Mouse (Mus musculus) hindbrain, embryonic 15.5 days (tissue): ENCODE results near the gene Pde4a. TPM values are rescaled to one million over a fixed set of nuclear protein-coding genes. Genes with fewer than 3 reads are reported as not detected.

Experiments
- ATAC-seq: fragments of 200-750 bp; cut with Nextera tagmentation; 2 replicates; pipeline ENCODE4 v1.8.0; 2017; ENCODE audit warnings: low read depth, moderate number of reproducible peaks, moderate TSS enrichment; ENCODE audit not compliant: low FRiP score
- H3K27ac ChIP-seq: fragments of 300-500 bp; sonication (generic); replicated peaks from 2 replicates; pipeline ENCODE4 v1.5.1; 2015; ENCODE audit warnings: mild to moderate bottlenecking, inconsistent platforms
- H3K27me3 ChIP-seq: fragments of 300-500 bp; sonication (generic); 2 replicates; pipeline ENCODE4 v1.6.1; 2015; ENCODE audit warnings: control low read depth, inconsistent platforms
- H3K36me3 ChIP-seq: fragments of 300-500 bp; sonication (generic); 2 replicates; pipeline ENCODE4 v1.6.1; 2015; ENCODE audit warnings: control low read depth, inconsistent platforms
- H3K4me1 ChIP-seq: fragments of 300-500 bp; sonication (generic); replicated peaks from 2 replicates; pipeline ENCODE4 v1.6.1; 2015; ENCODE audit warnings: control low read depth, inconsistent platforms
- H3K4me2 ChIP-seq: fragments of 300-500 bp; sonication (generic); 2 replicates; pipeline ENCODE4 v1.6.1; 2015; ENCODE audit warnings: moderate library complexity, mild to moderate bottlenecking, inconsistent platforms
- H3K4me3 ChIP-seq: fragments of 300-500 bp; sonication (generic); 2 replicates; pipeline ENCODE4 v1.5.1; 2015; ENCODE audit warnings: mild to moderate bottlenecking, inconsistent platforms
- H3K9ac ChIP-seq: fragments of 300-500 bp; sonication (generic); 2 replicates; pipeline ENCODE4 v1.6.1; 2015; ENCODE audit warnings: inconsistent platforms
- H3K9me3 ChIP-seq: fragments of 300-500 bp; sonication (generic); 2 replicates; pipeline ENCODE4 v1.6.1; 2016; ENCODE audit warnings: control low read depth, inconsistent platforms
- WGBS: fragments of 180-500 bp; shearing (Covaris S2); methylation state at CpG from one replicate; pipeline ENCODE4 v1.1.7; 2015; 5-methylcytosine and 5-hydroxymethylcytosine counted together
- polyA plus RNA-seq: library from polyadenylated mRNA; unstranded; fragments of >200 nt; fragmentation: Nextera tagmentation; extraction: Ambion mirVana; gene quantifications from 2 replicates; pipeline ENCODE4 v1.2.1, GENCODE M21; 2015

Gene Pde4a
- polyA plus RNA-seq, 1 experiment from 2014 or later, result 41.0 TPM

DNA sequence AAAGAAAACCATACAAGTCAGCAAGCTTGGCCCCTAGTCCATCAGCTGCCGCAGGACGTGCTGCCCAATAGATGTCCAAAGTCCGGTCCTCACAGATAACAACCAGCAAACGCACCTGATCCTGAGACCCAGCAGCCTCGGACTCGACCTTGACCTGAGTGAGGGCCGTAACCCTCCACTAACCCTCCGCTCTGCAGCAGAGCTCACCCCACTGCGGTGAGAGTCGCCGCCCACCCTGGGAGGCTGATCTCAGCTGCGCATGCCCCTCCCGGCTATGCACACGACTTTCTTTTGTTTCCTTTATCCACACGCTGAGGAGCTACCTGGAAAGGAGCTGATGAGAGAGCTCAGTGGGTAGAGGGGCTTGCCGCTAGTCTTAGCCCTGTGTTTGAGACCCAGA lies 61.8 kb downstream of the Pde4a start:
- peaks cover 25% of the 10 kb centered on the region for H3K36me3 ChIP-seq
- peaks cover 15% of the 10 kb centered on the region for H3K4me1 ChIP-seq
- peak overlapping the region; percentile 32 for H3K4me3 ChIP-seq
- H3K4me2 ChIP-seq, result peak overlapping the region; percentile 55
- H3K9me3 ChIP-seq, result no peaks in the 10 kb centered on the region
- no peaks in the 10 kb centered on the region for H3K27me3 ChIP-seq
- peak; percentile 57; the same call in 1 of the 2 replicates for ATAC-seq
- 14% methylated on average over 16 of the region's 16 CpGs for WGBS
- H3K27ac ChIP-seq, result peak overlapping the region; percentile 18; the same call in 1 of the 2 replicates
- H3K9ac ChIP-seq, result peak overlapping the region; percentile 40

- no peak overlapping the region for H3K4me2 ChIP-seq
- peaks cover 40% of the 10 kb centered on the region for H3K36me3 ChIP-seq
- H3K27ac ChIP-seq, result no peak overlapping the region
- no peaks in the 10 kb centered on the region for H3K27me3 ChIP-seq
- H3K9me3 ChIP-seq, result no peaks in the 10 kb centered on the region
- no peak overlapping the region for H3K4me3 ChIP-seq
- 59% methylated on average over 23 of the region's 23 CpGs for WGBS
- no peak overlapping the region for H3K9ac ChIP-seq
- ATAC-seq, result no peak
- peaks cover 25% of the 10 kb centered on the region for H3K4me1 ChIP-seq
Measured at GRCm38 (mm10) chr9:21231551-21231950, 66.0 kb downstream of the Pde4a start.

GRCm38 (mm10) chr9:21232867-21233266 lies 67.4 kb downstream of the Pde4a start:
- H3K9ac ChIP-seq, result no peak overlapping the region
- no peak overlapping the region for H3K27ac ChIP-seq
- H3K4me1 ChIP-seq, result peaks cover 28% of the 10 kb centered on the region
- no peak for ATAC-seq
- peaks cover 40% of the 10 kb centered on the region for H3K36me3 ChIP-seq
- H3K4me2 ChIP-seq, result no peak overlapping the region
- WGBS, result 91% methylated on average over 5 of the region's 5 CpGs
- H3K4me3 ChIP-seq, result no peak overlapping the region
- H3K27me3 ChIP-seq, result no peaks in the 10 kb centered on the region
- no peaks in the 10 kb centered on the region for H3K9me3 ChIP-seq

DNA sequence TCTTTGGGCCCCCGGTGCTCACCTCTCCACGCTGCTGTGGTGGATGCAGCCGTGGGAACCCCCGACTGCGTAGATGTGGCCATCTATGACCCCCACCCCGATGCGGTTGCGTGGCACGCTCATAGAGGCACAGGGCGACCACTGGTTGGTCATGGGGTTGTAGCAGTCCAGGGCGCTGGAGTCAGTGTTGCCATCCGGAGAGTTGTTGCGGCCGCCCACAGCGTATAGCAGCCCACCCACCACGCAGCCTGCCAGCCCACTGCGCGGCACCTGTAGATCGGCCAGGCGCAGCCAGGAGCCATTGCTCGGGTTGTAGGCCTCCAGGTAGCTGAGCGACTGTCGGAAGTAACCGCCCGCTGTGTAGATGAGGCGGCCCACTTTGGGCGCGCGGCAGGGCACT lies 67.9 kb downstream of the Pde4a start:
- Histone ChIP-seq H3K4me3 (no peak overlapping the region), H3K27me3 (no peaks in the 10 kb centered on the region), H3K4me2 (no peak overlapping the region), H3K9me3 (no peaks in the 10 kb centered on the region), H3K36me3 (peaks cover 40% of the 10 kb centered on the region), H3K27ac (no peak overlapping the region), H3K9ac (no peak overlapping the region), H3K4me1 (peaks cover 28% of the 10 kb centered on the region)
- 91% methylated on average over 29 of the region's 29 CpGs for WGBS
- no peak for ATAC-seq

- WGBS, result 79% methylated on average over 28 of the region's 28 CpGs
- Histone ChIP-seq H3K4me3 (no peak overlapping the region), H3K9me3 (no peaks in the 10 kb centered on the region), H3K27me3 (no peaks in the 10 kb centered on the region), H3K4me1 (peaks cover 28% of the 10 kb centered on the region), H3K9ac (no peak overlapping the region), H3K36me3 (peaks cover 40% of the 10 kb centered on the region), H3K4me2 (no peak overlapping the region), H3K27ac (no peak overlapping the region)
- no peak for ATAC-seq
Measured at GRCm38 (mm10) chr9:21233805-21234204, 68.3 kb downstream of the Pde4a start.

GRCm38 (mm10) chr9:21235341-21235740 lies 69.8 kb downstream of the Pde4a start:
- H3K9me3 ChIP-seq, result no peaks in the 10 kb centered on the region
- 82% methylated on average over 4 of the region's 4 CpGs for WGBS
- no peak overlapping the region for H3K4me3 ChIP-seq
- ATAC-seq, result no peak
- no peaks in the 10 kb centered on the region for H3K27me3 ChIP-seq
- H3K4me1 ChIP-seq, result peaks cover 36% of the 10 kb centered on the region
- H3K27ac ChIP-seq, result no peak overlapping the region
- no peak overlapping the region for H3K9ac ChIP-seq
- no peak overlapping the region for H3K4me2 ChIP-seq
- H3K36me3 ChIP-seq, result peaks cover 30% of the 10 kb centered on the region

DNA sequence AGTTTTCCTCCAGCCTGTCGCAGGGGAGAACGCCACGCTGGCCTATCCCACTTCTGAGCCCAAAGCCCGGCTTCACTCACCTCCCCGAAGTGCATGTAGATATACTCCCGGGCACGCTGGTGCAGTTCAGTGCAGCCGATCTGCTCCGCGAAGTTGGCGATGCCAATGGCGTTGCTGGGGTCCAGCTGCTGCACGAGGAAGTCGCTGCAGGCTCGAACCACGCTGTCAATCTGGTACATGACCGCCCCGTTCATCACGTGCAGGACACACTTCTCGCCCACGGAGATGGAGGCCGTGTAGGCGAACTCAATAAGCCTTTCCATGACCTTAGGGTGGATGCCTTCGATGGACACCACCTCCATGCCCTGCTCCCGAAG lies 71.5 kb downstream of the Pde4a start:
- Histone ChIP-seq H3K27me3 (0 out of 2 replicates have a peak, but pooled peaks cover 1% of the 10 kb centered on the region), H3K27ac (peak overlapping the region; percentile 87; the same call in 1 of the 2 replicates), H3K4me2 (peak overlapping the region; percentile 66), H3K9me3 (no peaks in the 10 kb centered on the region), H3K4me3 (peak overlapping the region; percentile 72), H3K9ac (peak overlapping the region; percentile 96), H3K4me1 (peaks cover 36% of the 10 kb centered on the region), H3K36me3 (peaks cover 15% of the 10 kb centered on the region)
- WGBS, result 75% methylated on average over 25 of the region's 25 CpGs
- no peak for ATAC-seq

DNA sequence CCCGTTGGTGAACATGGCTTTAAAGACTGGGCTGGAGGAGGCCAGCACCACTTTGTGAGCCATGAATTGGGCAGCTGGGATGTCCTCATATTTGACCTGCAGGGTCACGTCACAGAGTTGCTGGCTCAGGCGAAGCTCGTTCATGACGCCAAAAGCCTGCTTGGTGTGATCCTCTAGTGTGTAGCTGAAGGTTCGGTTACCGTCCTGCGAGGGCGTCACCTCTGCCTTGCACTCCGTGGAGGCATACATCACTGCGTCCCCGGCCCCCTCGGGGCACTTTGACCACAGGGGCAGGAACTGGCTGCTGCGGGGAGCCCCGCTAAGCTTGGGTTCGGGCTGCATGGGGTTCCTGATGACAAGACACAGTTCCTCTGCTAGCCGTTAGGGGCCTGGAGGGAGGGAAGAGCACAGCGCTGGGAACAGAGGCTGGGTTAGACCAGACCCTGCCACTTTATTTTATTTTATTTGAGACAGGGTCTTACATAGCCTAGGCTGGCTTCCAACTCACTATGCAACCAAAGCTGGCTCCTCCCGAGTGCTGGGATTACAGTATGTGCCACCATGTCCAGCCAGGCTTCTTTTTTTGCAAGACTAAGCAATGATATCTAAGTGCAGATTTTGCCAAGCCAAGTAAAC lies 72.0 kb downstream of the Pde4a start:
- 14% methylated on average over 19 of the region's 19 CpGs for WGBS
- peak; percentile 17; the same call in 1 of the 2 replicates for ATAC-seq

DNA sequence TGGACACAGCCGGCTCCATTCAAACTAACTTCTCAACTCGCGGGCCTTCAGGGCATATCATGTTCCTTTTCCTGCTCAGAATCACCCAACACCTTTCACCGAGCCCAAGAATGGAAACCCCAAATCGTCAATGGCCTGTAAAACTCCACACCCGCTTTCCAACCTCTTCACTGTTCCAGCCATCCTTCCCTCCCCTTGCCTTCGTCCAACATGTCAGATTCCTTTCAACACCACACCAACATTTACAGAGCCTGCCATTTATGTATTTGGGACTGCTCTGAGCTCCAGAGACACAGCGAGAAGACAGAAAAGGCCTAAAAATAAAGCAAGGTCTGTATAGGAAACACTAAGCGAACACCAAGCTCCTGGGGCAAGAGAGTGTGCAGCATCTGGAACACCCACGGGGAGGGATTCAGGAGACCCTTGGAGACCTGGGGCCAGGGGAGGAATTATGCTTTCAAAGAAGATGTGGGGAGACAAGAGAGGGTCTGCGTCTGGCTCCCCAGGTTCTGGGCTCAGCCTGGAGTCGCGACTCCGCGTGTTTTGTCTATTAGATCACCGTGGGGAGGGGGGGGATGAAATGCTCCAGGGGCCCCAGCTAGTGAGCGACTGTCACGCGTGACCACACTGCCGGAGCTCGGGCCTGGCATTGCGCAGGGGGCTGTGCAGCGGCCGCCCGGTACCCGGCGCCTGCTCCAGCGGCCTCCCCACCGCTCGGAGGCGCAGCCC lies 72.7 kb downstream of the Pde4a start:
- WGBS, result 2% methylated on average over 31 of the region's 31 CpGs
- ATAC-seq, result no peak; the same call in 1 of the 2 replicates

More for the DNA sequence above, 72.0 kb downstream of the Pde4a start:
- Histone ChIP-seq H3K4me1 (peaks cover 36% of the 10 kb centered on the region), H3K4me3 (peak overlapping the region; percentile 72), H3K9ac (peak overlapping the region; percentile 96), H3K9me3 (no peaks in the 10 kb centered on the region), H3K36me3 (peaks cover 14% of the 10 kb centered on the region), H3K4me2 (peak overlapping the region; percentile 66), H3K27me3 (peaks cover 5% of the 10 kb centered on the region; the same call in 1 of the 2 replicates), H3K27ac (peak overlapping the region; percentile 87)

GRCm38 (mm10) chr9:21238733-21239464 lies 73.4 kb downstream of the Pde4a start, which contains the start of gene Keap1:
Gene Keap1, minus strand, starts transcription at chr9:21239361.
- ATAC-seq, result peak; percentile 87
- H3K4me1 ChIP-seq, result peaks cover 43% of the 10 kb centered on the region
- H3K4me2 ChIP-seq, result peak within 1 kb of the TSS; percentile 66
- peak within 1 kb of the TSS; percentile 87 for H3K27ac ChIP-seq
- H3K27me3 ChIP-seq, result peaks cover 18% of the 10 kb centered on the region
- peak within 1 kb of the TSS; percentile 96 for H3K9ac ChIP-seq
- no peaks in the 10 kb centered on the region; the same call in none of the 2 replicates for H3K36me3 ChIP-seq
- H3K9me3 ChIP-seq, result no peaks in the 10 kb centered on the region
- H3K4me3 ChIP-seq, result peak within 1 kb of the TSS; percentile 72
- under 1% methylated on average over 63 of the region's 90 CpGs for WGBS

More for the DNA sequence above, 72.7 kb downstream of the Pde4a start:
- H3K27me3 ChIP-seq, result peaks cover 11% of the 10 kb centered on the region
- H3K9me3 ChIP-seq, result no peaks in the 10 kb centered on the region
- H3K4me2 ChIP-seq, result peak overlapping the region; percentile 66
- peak overlapping the region; percentile 96 for H3K9ac ChIP-seq
- peak overlapping the region; percentile 72 for H3K4me3 ChIP-seq
- peaks cover 36% of the 10 kb centered on the region for H3K4me1 ChIP-seq
- H3K36me3 ChIP-seq, result peaks cover 7% of the 10 kb centered on the region
- H3K27ac ChIP-seq, result peak overlapping the region; percentile 87

GRCm38 (mm10) chr9:21239465-21239848 lies 73.9 kb downstream of the Pde4a start:
- Histone ChIP-seq H3K4me1 (peaks cover 48% of the 10 kb centered on the region), H3K9me3 (no peaks in the 10 kb centered on the region), H3K27ac (peak overlapping the region; percentile 87; the same call in 1 of the 2 replicates), H3K9ac (peak overlapping the region; percentile 96), H3K4me3 (peak overlapping the region; percentile 72), H3K36me3 (no peaks in the 10 kb centered on the region; the same call in none of the 2 replicates), H3K27me3 (peaks cover 23% of the 10 kb centered on the region), H3K4me2 (peak overlapping the region; percentile 66)
- no peak for ATAC-seq
- WGBS, result 36% methylated on average over 4 of the region's 4 CpGs
